Mouse (Mus musculus): ENCODE results near the gene Aurkb. TPM values are rescaled to one million over a fixed set of nuclear protein-coding genes. Genes with fewer than 3 reads are reported as not detected.
A peak's percentile ranks its signal among the peaks of the same experiment; 100 is the strongest.

Aurkb gene
- total RNA-seq, 4 experiments from 2014 or later = 1.7 to 2.9 (median 2.3) TPM

DNA sequence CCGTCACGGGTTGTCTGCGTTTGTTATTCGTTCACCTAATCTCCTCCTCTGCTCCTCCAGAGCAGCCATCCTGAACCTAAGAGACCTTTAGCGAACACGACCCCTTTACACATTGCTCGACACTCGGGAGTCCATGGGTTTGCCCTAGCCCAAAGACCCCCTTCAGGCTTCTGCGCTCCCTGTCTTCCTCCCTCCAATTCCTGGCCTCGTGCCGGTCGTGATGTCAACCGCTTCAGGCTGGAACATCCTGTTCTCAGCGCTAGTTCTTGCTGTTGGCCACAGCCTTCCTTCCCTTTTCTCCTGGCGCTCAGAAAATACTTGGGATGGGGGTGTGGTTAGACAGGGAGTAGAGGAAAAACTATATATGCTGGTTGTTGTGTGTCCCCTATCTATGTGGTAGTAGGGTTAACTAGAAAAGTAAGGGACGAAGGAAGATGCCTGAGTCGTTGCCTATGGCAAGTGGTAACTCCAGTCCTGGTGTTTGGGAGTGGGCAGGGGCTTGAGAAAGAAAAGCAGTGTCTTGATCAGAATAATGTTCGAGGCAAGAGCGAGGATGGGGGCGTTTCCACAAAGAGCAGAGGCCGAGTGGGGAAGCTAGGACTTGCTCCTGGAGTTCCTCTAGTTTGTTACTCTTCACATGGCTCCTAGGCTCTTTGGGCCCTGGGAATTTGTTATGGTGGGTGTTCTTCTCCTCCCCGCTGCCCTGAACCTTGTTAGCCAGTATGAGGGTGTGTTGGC, 53.9 kb downstream of the Aurkb start:
- no peak for DNase-seq

DNA sequence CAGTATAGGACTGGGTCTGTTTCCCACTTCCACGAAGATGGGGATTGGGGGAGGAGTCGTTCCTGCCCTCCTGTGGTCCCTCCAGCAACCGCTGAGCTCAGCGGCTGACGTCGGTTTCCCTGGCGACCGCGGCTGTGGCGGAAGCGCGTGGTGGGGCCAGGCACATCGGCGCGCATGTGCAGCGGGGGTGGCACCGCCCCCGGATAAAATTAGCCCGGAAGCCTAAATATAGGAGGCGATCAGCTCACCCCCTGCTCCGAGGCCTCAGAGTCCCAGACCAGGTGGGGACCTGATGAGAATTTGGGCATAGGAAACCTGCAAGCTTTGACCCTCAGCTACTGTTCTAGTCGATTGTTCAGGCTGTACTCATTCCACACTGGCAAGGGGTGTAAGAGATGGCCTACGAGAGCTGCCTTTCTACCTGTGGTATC, 54.5 kb downstream of the Aurkb start:
- peak; percentile 95 for DNase-seq

DNA sequence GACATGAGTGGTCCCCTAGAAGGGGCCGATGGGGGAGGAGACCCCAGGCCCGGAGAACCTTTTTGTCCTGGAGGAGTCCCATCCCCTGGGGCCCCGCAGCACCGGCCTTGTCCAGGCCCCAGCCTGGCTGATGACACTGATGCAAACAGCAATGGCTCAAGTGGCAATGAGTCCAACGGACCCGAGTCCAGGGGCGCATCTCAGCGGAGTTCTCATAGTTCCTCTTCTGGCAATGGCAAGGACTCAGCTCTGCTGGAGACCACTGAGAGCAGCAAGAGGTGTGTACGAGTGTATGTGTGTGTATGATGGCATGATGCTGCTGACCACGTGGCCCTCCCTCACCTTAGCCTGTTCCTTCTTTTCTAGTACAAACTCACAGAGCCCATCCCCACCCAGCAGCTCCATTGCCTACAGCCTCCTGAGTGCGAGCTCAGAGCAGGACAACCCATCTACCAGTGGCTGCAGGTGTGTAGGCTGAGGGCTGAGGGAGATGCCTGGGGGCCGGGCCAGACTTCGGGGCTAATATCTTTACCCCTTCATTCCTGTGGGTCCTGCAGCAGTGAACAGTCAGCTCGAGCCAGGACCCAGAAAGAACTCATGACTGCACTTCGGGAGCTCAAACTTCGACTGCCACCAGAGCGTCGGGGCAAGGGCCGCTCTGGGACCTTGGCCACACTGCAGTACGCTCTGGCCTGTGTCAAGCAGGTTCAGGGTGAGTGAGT, 55.4 kb downstream of the Aurkb start:
- DNase-seq = no peak

Other genes with a start within 250 kb of the Aurkb start
- gene Ndel1, start 173.8 kb upstream of the Aurkb start, total RNA-seq (2022) = 10 to 100 TPM; 59.5 to 79.4 (median 68.0) TPM
- gene Rnf222, start 157.1 kb upstream of the Aurkb start, total RNA-seq (2022) = under 1 TPM in 3 of 4 experiments, not detected in 1; 0.08 to 0.21 (median 0.09) TPM
- 1,000 to 10,000 TPM; 1,214 to 1,402 (median 1,307) TPM for gene Rpl26, start 144.1 kb upstream of the Aurkb start, total RNA-seq (2022)
- 1 to 10 TPM in 1 of 4 experiments, under 1 TPM in 2, not detected in 1; 0.35 to 1.7 (median 0.78) TPM for gene Odf4, start 118.6 kb upstream of the Aurkb start, total RNA-seq (2022)
- 10 to 100 TPM; 15.5 to 32.7 (median 24.5) TPM for gene Arhgef15, start 88.2 kb upstream of the Aurkb start, total RNA-seq (2022)
- 10 to 100 TPM; 14.7 to 35.0 (median 28.1) TPM for gene Slc25a35, start 77.5 kb upstream of the Aurkb start, total RNA-seq (2022)
- gene Rangrf, start 70.5 kb upstream of the Aurkb start, total RNA-seq (2022) = 10 to 100 TPM; 21.0 to 27.9 (median 23.6) TPM
- gene Pfas, start 37.2 kb upstream of the Aurkb start, total RNA-seq (2022) = 10 to 100 TPM; 33.9 to 48.4 (median 40.5) TPM
- 10 to 100 TPM; 30.7 to 46.1 (median 39.2) TPM for gene Ctc1, start 29.7 kb upstream of the Aurkb start, total RNA-seq (2022)
- gene Borcs6, start 14.1 kb downstream of the Aurkb start, total RNA-seq (2022) = 10 to 100 TPM; 29.8 to 33.9 (median 31.5) TPM
- 10 to 100 TPM; 13.1 to 28.3 (median 19.4) TPM for gene Tmem107, start 25.2 kb downstream of the Aurkb start, total RNA-seq (2022)
- gene Vamp2, start 42.8 kb downstream of the Aurkb start, total RNA-seq (2022) = 100 to 1,000 TPM; 118 to 221 (median 178) TPM
- 100 to 1,000 TPM in 1 of 4 experiments, 10 to 100 TPM in 3; 30.0 to 119 (median 51.6) TPM for gene Per1, start 49.6 kb downstream of the Aurkb start, total RNA-seq (2022)
- under 1 TPM in 2 of 4 experiments, not detected in 2; 0.18 to 0.22 TPM for gene Hes7, start 74.8 kb downstream of the Aurkb start, total RNA-seq (2022)
- gene 9130213A22Rik, start 76.9 kb downstream of the Aurkb start, total RNA-seq (2022) = under 1 TPM; 0.26 to 0.95 (median 0.84) TPM
- gene Aloxe3, start 80.2 kb downstream of the Aurkb start, total RNA-seq (2022) = 1 to 10 TPM in 3 of 4 experiments, under 1 TPM in 1; 0.87 to 2.2 (median 1.7) TPM
- not detected for gene Alox12b, start 111.3 kb downstream of the Aurkb start, total RNA-seq (2022)
- gene Alox8, start 152.2 kb downstream of the Aurkb start, total RNA-seq (2022) = not detected
- not detected for gene Gucy2e, start 191.4 kb downstream of the Aurkb start, total RNA-seq (2022)

All from adrenal gland, adult 8-10 months (tissue).